Mouse (Mus musculus): ENCODE measurements around the gene Wdr64.

The Wdr64 gene

GRCm38 (mm10) chr1:175716832-175717231 is 18.4 kb downstream of the Wdr64 start:
- no peak for DNase-seq (ENCODE audit: extremely low read depth, insufficient read length, low spot score)

DNA sequence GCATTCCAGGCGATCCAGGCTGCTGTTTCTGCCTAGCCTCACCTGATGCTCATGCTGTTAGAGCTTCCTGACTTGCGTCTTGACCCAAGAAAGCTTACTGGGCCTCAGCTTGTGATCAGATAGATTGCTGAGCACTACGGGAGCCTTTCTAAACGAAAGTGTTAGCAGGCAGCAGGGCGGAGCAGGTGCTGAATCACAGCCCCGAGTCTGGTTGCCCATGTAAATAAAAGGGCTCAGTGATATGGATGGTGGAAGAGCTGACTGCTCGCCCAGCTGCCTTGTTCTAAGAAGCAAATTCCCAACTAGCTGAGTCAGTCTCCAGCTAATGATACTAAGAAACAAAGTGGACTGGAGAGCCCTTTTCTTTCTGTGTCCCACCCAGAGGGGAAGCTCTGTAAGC is 27.4 kb downstream of the Wdr64 start:
- peak; percentile 15 for DNase-seq (ENCODE audit: extremely low read depth, insufficient read length, low spot score)

GRCm38 (mm10) chr1:175754576-175755364 is 56.4 kb downstream of the Wdr64 start:
- no peak for DNase-seq (ENCODE audit: extremely low read depth, insufficient read length, low spot score)

GRCm38 (mm10) chr1:175794668-175795067 is 96.3 kb downstream of the Wdr64 start:
- no peak for DNase-seq (ENCODE audit: extremely low read depth, insufficient read length, low spot score)

GRCm38 (mm10) chr1:175808356-175808755 is 110.0 kb downstream of the Wdr64 start:
- no peak for DNase-seq (ENCODE audit: extremely low read depth, insufficient read length, low spot score)

- no peak for DNase-seq (ENCODE audit: extremely low read depth, insufficient read length, low spot score)
Measured at GRCm38 (mm10) chr1:175811625-175812024, 113.2 kb downstream of the Wdr64 start.

GRCm38 (mm10) chr1:175823815-175824438 is 125.5 kb downstream of the Wdr64 start:
- DNase-seq (ENCODE audit: extremely low read depth, insufficient read length, low spot score), result no peak

GRCm38 (mm10) chr1:175828539-175828938 is 130.1 kb downstream of the Wdr64 start:
- DNase-seq (ENCODE audit: extremely low read depth, insufficient read length, low spot score), result no peak

DNA sequence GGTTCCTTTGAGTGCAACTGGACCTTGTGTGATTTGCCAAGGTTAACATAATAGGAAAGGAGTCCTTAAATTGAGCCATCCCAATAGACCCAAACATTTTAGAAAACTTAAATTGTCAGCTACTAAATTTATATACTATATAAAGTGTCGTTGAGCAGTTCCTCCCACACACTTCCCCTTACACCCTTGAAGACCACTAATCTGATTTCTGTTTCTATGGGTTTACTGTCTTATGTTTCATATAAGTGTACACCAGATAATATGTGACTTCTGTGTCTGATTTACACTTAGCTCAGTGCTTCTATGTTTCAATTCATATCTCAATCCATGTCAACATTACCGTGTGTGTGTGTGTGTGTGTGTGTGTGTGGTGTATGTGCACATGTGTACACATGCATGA is 130.8 kb downstream of the Wdr64 start:
- no peak for DNase-seq (ENCODE audit: extremely low read depth, insufficient read length, low spot score)

DNA sequence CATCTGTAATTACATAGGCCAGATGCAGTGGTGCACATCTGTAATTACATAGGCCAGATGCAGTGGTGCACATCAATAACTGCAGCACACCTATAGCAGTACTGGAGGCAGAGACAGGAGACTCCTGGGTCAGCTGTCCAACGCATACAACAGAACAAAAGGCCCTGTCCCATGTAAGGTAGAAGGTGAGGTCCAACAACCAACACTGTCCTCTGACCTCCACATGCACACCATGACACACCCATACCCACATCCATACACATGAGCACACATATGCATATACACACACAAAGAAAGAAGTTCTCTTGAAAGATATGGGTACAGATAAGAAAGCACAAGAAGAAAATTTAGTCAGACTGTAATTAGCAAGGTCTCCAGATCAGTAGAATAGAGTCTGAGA is 157.1 kb downstream of the Wdr64 start:
- no peak for DNase-seq (ENCODE audit: extremely low read depth, insufficient read length, low spot score)

All from 3134 (cell line).